Mouse (Mus musculus): ENCODE measurements around the gene Ccm2. TPM values are rescaled to one million over a fixed set of nuclear protein-coding genes. Genes with fewer than 3 reads are reported as not detected.
A peak's percentile ranks its signal among the peaks of the same experiment; 100 is the strongest.

The Ccm2 gene
- total RNA-seq, 2 experiments from 2014 or later: 52.1 to 53.4 TPM

DNA sequence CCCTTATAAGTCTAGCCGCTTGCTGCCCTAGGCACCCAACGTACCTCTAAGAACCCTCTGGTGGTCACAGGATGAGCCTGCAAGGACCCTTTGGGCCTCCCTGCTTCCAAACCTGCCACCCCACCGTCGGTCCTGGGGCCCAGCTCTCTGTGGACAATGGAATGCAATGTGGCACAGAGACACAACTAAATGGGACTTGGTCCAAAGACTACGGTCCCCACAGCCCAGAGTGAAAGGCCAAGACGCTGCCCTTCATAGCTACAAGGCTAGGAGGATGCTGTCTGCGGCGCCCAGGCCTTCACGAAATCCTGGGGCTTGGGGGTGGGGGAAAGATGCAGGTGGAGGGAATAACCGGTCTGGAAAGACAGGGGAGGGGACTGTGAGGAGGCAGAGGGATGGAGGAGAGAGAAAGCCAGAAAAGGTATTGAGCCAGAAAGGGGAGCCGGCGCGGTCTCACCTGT, 58.4 kb downstream of the Ccm2 start:
- no peak for DNase-seq

DNA sequence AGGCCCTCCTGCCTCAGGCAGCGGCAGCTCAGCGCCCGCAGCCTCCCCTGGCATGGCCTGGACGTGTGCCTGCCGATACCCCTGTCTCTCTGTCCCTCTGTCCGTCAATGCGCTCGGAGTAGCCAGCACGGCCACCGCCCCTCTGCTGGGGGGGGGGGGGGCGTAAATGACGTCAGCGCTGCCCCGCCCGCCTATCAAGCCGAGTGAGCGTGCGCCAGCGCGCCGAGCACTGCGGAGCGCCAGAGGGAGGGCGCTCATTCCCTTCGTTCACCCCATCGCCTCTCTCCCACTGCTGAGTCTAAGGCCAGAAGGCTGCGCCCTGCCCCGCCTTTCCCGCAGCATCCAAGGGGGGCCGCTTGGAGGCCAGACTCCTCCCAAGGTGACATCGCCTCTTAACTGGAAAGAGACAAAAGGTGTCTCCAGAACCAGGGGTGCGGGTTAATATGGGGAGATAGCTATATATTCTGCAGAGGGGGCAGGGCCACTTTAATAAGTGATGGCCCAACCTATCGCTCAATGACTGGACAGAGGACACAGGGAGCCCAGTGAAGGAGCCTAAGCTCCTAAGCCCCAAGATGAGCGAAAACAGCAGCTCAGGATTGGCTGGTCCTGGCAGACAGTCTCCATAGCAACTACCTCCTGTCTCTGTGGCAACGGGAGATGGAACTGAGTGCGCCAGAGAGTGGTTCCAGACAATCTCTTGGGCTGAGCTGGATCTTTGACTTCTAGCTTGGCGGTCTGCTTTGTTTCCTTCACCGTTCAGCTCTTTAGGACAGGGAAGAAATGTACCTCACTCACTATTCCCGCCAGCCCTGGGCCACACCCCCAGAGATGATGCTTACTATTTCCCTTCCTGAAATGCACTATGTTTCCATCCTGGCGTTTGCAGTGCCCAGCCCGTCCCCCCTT, 59.1 kb downstream of the Ccm2 start, which contains the start of gene Nacad:
Gene Nacad (minus strand): TSS at position 563 of the 909 bp plus-strand sequence.
- DNase-seq: peak; percentile 81 to 84

DNA sequence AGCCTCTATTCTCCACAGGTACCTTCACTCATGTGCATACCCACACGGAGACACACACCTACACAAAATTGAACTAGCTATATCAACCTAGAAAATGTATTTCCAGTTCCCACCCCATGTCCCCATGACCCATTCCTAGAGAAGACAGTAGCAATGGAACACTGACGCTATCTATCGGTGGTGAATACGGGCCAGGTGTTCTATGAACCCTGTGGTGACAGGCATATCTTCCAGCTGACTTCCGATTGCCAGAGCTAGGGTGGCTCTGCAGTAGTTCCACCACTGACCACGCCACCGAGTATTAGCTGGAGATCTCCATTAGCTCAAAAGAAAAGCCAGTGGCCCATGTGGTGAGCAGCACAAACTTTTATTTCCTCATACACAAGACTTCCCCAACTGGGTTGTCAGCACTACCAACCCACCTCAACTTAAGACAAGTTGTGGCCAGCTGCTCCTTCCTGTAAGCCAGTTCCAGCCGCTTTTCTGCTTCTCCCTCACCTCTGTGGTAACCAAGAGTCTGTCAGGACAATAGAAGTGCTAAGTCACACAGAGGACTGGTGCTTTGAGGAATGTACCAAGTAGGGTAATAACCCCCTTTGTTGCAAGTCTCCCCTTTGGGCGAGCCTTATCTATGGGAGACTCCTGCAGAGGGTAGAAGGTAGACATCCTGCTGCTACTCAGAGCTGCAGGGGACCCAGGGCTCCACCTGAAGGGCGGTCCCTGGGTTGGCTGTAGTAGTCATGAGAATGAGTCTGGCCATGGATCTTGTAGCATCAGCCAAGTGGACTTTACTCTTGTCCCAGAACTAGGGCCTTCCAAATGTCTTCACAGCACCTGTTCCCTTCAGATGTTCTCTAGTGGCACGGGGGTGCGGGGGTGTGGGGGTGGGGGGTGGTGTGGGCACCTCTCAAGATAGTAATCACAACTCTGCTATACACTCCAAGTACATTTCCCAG, 68.8 kb downstream of the Ccm2 start:
- no peak for DNase-seq

DNA sequence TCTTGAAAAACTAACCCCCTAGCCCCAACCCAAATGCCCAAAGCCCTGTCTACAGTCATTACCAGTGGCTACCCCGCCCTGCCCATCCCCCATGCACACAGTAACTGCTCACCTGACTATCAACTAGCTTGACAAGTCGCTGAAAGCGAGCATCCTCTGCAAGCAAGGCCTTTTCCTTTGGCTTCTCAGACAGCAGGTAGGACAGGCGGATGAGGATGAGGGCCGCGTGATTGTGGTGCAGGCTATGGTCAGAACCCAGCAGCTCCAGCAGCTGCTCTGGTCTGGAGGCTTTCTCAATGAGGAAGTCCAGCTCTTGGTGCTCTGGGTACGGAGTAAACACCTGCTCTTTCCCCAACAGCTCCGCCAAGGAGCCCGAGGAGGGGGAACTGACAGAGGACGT, 77.0 kb downstream of the Ccm2 start:
- DNase-seq: no peak

DNA sequence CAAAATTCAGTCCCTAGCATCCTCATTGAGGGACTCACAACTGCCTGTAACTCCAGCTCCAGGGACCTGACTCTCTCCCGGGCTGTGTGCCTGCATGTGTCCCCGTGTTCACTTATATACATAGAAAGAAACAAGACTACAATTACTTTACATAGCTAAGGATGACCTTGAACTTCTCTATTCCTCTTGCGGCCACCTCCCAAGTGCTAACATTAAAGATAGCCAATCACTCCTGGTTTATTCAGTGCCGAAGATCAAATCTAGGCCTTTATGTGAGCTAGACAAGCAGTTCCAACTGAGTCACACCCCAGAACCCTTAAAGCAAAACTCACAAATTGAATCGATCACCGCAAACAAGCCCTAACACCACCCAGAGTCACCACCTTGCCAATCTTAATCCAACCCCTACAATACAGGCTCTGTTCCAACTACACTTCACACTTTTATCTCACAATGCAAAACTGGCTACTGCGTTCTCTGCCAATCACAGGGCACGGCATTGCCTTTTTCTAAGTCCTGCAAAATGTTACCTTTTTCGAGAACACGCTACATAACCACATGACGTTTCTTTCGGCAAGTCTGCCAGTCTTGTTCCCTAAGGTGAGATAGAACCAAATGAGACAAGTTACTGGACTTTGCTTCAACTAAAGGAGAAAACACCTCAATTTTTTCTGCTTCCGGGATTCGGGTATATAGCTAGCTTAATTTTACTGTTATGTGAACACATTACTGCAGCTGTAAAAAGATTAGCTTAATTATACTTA, 78.1 kb downstream of the Ccm2 start:
- DNase-seq: no peak

DNA sequence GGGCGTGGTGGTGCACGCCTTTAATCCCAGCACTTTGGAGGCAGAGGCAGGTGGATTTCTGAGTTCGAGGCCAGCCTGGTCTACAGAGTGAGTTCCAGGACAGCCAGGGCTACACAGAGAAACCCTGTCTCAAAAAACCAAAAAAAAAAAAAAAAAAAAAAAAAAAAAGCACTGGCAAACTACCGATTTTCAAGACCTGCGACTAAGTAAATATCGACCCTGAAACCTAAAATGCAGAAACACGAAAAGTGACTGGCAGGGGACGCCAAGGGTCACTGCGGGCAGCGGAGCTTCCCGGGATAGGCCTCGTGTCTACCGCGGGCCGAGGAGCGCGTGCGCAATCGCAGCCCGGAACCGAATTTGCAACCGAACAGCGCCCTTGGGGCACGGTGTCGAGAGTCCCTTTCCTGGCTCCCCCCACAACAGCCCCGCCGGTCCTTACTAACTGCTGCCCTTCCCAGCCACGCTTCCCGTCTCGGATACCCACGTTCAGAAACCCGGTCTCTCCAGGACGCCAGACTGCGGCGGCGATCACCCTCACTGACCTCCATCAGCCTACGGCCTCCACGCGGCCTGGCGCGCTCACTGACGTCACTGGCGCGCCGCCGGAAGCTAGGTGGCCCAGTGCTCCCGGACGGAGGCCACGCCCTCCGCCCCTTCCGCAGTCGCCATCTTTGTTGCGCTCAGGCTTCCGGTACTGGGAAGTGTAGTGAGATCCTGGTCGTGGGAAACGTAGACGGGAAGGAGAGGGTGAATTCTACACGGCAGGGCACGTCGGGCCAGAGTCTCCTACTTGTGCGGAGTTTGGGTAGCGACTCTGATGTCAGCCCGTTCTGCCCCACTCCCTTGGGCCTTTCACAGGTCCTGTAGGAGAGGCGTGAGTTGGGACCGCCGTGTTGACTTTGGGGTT, 79.0 kb downstream of the Ccm2 start, which contains the start of gene Tbrg4:
Gene Tbrg4 (minus strand): TSS at position 590 of the 910 bp plus-strand sequence.
- DNase-seq: peak; percentile 91 to 92

DNA sequence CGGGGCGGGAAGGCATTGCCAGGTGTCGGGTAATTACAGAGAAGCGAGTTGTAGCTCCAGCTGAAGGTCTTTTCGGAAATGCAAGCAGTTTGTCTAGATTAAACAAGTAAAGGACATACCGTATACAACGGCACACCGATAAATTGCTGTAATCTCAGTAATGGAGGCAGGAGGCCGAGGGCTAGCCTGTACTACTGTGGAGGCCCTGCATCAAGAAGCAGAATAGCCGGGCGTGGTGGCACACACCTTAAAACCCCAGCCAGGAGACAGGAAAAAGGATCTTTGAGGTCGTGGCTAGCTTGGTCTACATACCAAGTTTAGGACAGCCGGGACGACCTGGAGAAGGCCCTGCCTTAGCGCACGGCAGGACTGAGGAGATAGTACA, 79.7 kb downstream of the Ccm2 start:
- DNase-seq: no peak

DNA sequence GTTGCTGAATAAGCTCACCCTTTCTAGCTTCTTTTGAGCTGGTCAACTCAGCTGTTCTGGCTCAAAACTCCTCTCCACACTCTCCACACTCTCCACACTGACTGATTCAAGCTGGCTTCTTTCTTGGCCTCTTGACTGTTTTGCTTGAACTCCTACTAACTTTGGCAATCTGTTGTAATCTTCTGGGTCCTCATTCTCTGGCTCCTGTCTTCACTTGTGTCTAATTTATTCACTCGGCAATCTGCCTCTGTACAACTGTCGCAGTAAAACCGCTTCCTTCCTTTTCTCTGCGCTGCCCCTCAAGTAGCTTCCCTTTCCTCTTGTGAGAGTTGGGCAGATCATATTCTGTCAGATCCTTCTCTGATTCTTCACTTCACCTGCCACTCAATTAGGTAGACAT, 81.0 kb downstream of the Ccm2 start:
- DNase-seq: no peak

DNA sequence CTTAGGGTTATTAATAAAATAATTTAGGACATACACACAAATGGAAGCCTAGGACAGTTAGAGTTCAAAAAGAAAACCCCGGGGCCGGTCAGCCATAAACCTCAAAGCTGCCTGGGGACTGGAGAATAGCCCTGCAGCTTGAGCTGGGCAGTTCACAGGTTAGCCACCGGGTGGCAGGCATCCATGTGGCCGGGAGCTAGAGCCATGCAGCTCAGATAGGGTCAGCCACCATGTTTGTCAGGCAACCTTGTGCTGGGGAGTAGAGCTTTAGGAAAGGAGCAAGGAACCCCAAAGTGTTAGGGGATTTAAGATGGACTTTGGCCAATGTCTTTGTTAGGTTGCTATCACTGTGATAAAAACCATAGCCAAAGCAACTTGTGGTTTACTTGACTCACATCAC, 81.9 kb downstream of the Ccm2 start:
- no peak for DNase-seq

DNA sequence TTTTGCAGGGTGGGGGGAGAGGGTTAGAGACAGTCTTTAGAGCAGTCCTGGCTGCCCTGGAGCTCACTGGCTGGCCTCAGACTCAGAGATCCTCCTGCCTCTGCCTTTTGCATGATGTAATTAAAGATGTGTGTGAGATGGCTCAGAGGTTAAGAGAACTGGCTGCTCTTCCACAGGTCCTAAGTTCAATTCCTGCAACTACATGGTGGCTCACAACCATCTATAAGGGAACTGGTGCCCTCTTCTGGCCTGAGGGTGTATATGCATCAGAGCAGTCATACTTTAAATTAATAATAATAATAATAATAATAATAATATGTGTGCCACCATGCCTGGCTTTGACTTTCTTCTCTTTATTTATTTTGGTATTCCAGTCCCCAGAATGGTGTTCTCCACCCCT, 83.0 kb downstream of the Ccm2 start:
- DNase-seq: no peak

DNA sequence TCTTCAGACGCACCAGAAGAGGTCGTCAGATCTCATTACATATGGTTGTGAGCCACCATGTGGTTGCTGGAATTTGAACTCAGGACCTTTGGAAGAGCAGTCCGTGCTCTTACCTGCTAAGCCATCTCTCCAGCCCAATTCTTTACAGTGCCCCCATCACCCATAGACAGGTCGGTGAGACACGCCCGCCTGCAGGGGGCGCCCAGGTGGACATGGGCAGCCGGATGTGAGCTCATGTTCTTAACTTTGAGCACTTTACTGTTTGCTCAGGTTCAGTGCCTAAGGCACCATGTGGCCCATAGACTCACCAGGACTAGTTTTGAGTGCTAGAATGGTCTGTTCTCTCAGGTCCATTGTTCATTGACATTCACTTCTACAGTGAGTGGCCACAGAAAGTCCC, 89.5 kb downstream of the Ccm2 start:
- no peak for DNase-seq

DNA sequence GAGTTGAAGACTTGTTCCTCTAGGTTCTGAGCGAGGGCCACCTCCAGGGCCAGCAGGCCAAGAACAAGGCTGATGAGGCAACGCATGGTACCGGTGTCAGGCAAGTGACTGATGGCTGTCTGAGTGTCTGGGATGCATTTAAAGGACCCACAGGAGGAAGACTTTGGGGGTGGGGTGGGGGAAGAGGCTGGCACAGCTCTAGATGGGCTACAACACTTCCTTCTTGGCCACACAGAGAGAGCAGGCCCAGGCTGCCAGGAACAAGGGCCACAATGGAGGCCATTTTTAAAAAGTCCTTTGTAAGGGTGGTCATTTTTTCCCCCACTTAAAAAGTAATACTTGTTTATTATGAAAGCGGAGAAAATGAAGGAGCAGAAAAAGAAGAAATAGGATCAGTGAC, 91.8 kb downstream of the Ccm2 start, which contains the start of gene Wap:
Gene Wap (minus strand): TSS at position 101 of the 400 bp plus-strand sequence.
- DNase-seq: no peak

DNA sequence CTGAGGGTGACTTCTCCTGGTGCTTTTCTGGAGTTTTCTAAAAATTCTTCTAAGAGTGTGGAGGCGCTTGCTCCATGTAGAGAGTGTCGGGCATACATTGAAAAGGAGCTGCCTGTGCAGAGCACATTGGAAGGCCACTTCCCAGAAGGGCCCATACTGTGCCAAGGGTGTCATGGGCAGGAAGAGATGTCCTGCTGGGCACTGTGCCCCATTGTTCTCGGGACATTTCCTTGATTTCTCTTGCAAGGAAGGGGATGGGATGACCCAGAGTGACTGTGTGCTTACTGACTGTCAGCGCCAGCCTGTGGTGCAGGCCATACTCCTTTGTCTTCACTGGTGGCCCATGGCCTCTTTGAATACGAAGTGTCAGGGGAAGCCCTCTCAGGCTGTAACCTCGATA, 92.4 kb downstream of the Ccm2 start:
- DNase-seq: no peak

DNA sequence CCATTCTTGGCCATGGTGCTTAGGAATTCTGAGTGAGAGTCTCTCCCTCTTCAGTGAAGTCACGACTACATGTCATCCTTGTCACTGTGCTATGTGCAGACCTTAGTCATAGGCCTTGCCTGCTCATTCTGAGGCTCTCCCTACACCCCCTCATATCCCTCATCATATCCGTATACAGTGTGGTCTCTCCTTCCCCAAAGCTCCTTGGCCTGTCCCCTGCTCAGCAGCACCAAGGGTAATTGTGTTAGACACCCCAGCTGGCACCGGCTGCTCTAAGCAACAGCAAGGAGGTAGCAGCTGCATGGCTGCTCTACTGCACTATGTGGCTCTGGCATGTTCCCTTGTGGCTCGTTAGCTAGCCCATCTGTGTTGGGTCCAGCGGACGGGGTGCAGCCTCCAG, 97.9 kb downstream of the Ccm2 start:
- no peak for DNase-seq

Other genes starting within 250 kb of the Ccm2 start
- 100 to 1,000 TPM; 152 to 170 TPM for gene Zmiz2, start 157.8 kb upstream of the Ccm2 start, total RNA-seq (2021)
- gene Ppia, start 131.4 kb upstream of the Ccm2 start, total RNA-seq (2021): 1,000 to 10,000 TPM; 1,662 to 1,810 TPM
- 10 to 100 TPM; 41.8 to 42.6 TPM for gene H2afv, start 102.4 kb upstream of the Ccm2 start, total RNA-seq (2021)
- gene Purb, start 71.0 kb upstream of the Ccm2 start, total RNA-seq (2021): 100 to 1,000 TPM; 255 to 257 TPM
- gene Myo1g, start 25.9 kb upstream of the Ccm2 start, total RNA-seq (2021): 1 to 10 TPM in 1 of 2 experiments, under 1 TPM in 1; 0.45 to 1.1 TPM
- gene Nacad, start 59.2 kb downstream of the Ccm2 start, total RNA-seq (2021): 10 to 100 TPM; 39.0 to 48.5 TPM
- gene Tbrg4, start 79.2 kb downstream of the Ccm2 start, total RNA-seq (2021): 10 to 100 TPM; 40.4 to 47.9 TPM
- not detected for gene Wap, start 91.8 kb downstream of the Ccm2 start, total RNA-seq (2021)
- 1 to 10 TPM; 4.8 to 4.9 TPM for gene Ramp3, start 111.6 kb downstream of the Ccm2 start, total RNA-seq (2021)

Data from layer of hippocampus, postnatal 36 days (tissue).